In genomic region chr3:86114659-86115338, GRCm38 (mm10) we compare ENCODE assay signal across 7 mouse cellular contexts. TPM values are rescaled to one million over a fixed set of nuclear protein-coding genes. Genes with fewer than 3 reads are reported as not detected.
DNase-seq lines count a peak whose midpoint lies in the region; ATAC-seq and TF ChIP-seq lines count a peak whose summit lies in the region.

No protein-coding gene starts in this region.

- peak overlapping the region; percentile 25 for H3K27ac ChIP-seq in left cerebral cortex, adult 2 months
- H3K27ac ChIP-seq in embryonic facial prominence, embryonic 15.5 days (replicated peaks): 0 out of 2 replicates have a peak overlapping the region, but pooled peaks have one; percentile 48
- H3K27ac ChIP-seq in layer of hippocampus, adult 2 months: peak overlapping the region; percentile 80
- H3K27ac ChIP-seq in stomach, embryonic 14.5 days (ENCODE audit: low read length): peak overlapping the region; percentile 75

- peak; percentile 39; the same call in 1 of the 2 replicates for ATAC-seq in embryonic facial prominence, embryonic 15.5 days (ENCODE audit: insufficient number of reproducible peaks, low FRiP score, low TSS enrichment, low read depth)
- peak; percentile 56; the same call in 1 of the 2 replicates for ATAC-seq in stomach, embryonic 14.5 days (ENCODE audit: insufficient number of reproducible peaks, insufficient read depth, low FRiP score, low read depth)

- H3K9me3 ChIP-seq in embryonic facial prominence, embryonic 15.5 days (replicated peaks): 0 out of 2 replicates have a peak, but pooled peaks cover 6% of the 10 kb centered on the region
- H3K9me3 ChIP-seq in stomach, embryonic 14.5 days (ENCODE audit: control insufficient read depth, low read depth, low read length): peaks cover 5% of the 10 kb centered on the region; the same call in 1 of the 2 replicates

- no peaks in the 10 kb centered on the region for H3K27me3 ChIP-seq in embryonic facial prominence, embryonic 15.5 days
- no peaks in the 10 kb centered on the region for H3K27me3 ChIP-seq in stomach, embryonic 14.5 days (ENCODE audit: control insufficient read depth, insufficient read depth, low read length)

- WGBS in embryonic facial prominence, embryonic 15.5 days: 40% methylated on average over 12 of the region's 12 CpGs
- 34% methylated on average over 12 of the region's 12 CpGs for WGBS in stomach, embryonic 14.5 days

- H3K9ac ChIP-seq in embryonic facial prominence, embryonic 15.5 days: no peak overlapping the region
- H3K9ac ChIP-seq in stomach, embryonic 14.5 days (replicated peaks; ENCODE audit: low read depth, low read length): no peak overlapping the region

- TF ChIP-seq CTCF in left cerebral cortex, adult 2 months (IDR thresholded peaks at IDR 0.05): no peak
- no peak for TF ChIP-seq CTCF in layer of hippocampus, adult 2 months (conservative IDR thresholded peaks at IDR 0.05)

- DNase-seq in left cerebral cortex, adult 2 months (ENCODE audit: extremely low spot score in 1 of 2, low spot score in 2 of 2): no peak
- DNase-seq in left cerebral cortex, postnatal 4 days: no peak
- DNase-seq in layer of hippocampus, adult 2 months (ENCODE audit: low spot score in 2 of 2): peak in 1 of 2 experiments; percentile 56
- no peak for DNase-seq in cerebellum, postnatal 10 days
- DNase-seq in ovary, postnatal 10 days (ENCODE audit: low spot score): no peak

- peaks cover 13% of the 10 kb centered on the region; the same call in 1 of the 2 replicates for H3K4me1 ChIP-seq in embryonic facial prominence, embryonic 15.5 days
- H3K4me1 ChIP-seq in stomach, embryonic 14.5 days (ENCODE audit: control insufficient read depth, insufficient read depth, low read length): 0 out of 2 replicates have a peak, but pooled peaks cover 8% of the 10 kb centered on the region

- peaks cover 11% of the 10 kb centered on the region for H3K36me3 ChIP-seq in embryonic facial prominence, embryonic 15.5 days
- peaks cover 13% of the 10 kb centered on the region for H3K36me3 ChIP-seq in stomach, embryonic 14.5 days (ENCODE audit: control insufficient read depth, insufficient read depth, low read length)

- intact Hi-C loops in left cerebral cortex, adult 2 months (cut with DNase I): no loop called here
- intact Hi-C loops in left cerebral cortex, postnatal 4 days (cut with DNase I): no loop called here

- no peak overlapping the region for H3K4me3 ChIP-seq in left cerebral cortex, adult 2 months
- H3K4me3 ChIP-seq in embryonic facial prominence, embryonic 15.5 days (replicated peaks): no peak overlapping the region
- H3K4me3 ChIP-seq in layer of hippocampus, adult 2 months: peak overlapping the region; percentile 2; the same call in 1 of the 2 replicates
- H3K4me3 ChIP-seq in stomach, embryonic 14.5 days (ENCODE audit: low read depth, low read length): no peak overlapping the region

- H3K4me2 ChIP-seq in embryonic facial prominence, embryonic 15.5 days (replicated peaks): no peak overlapping the region
- 0 out of 2 replicates have a peak overlapping the region, but pooled peaks have one; percentile 6 for H3K4me2 ChIP-seq in stomach, embryonic 14.5 days (replicated peaks; ENCODE audit: low read depth, low read length)

RNA-seq across cellular contexts. Expression of gene Rps3a1, which starts 27.7 kb away (rescaled TPM):
- 100 to 1,000 TPM; 375 TPM for total RNA-seq in left cerebral cortex, adult 2 months (2021)
- total RNA-seq in left cerebral cortex, postnatal 4 days (2021): 100 to 1,000 TPM; 534 to 591 TPM
- polyA plus RNA-seq in embryonic facial prominence, embryonic 15.5 days (2015; fragmentation: Nextera tagmentation; extraction: Ambion mirVana): 1,231 and 1,256 TPM in 2 replicates
- 100 to 1,000 TPM; 399 to 429 TPM for total RNA-seq in layer of hippocampus, adult 2 months (2021)
- polyA plus RNA-seq in stomach, embryonic 14.5 days (2014; fragmentation: Nextera tagmentation; extraction: Ambion mirVana): 1,494 and 1,548 TPM in 2 replicates

Comparison
In these comparisons a context has a peak if more than half of its experiments do, and no peak if none do; other contexts are left out.
1. H3K27ac ChIP-seq: peak in every context shown above with its lines; median percentile 80 in layer of hippocampus, adult 2 months; 75 in stomach, embryonic 14.5 days; 48 in embryonic facial prominence, embryonic 15.5 days; 25 in left cerebral cortex, adult 2 months.